Mouse (Mus musculus) lung, adult 2 months (tissue): ENCODE measurements around the gene Cpped1.

Experiments used
- CTCF ChIP-seq: fragments of 200-500 bp; IDR thresholded peaks from 2 replicates; pipeline ENCODE4 v1.5.1; 2011; ENCODE audit warnings: mild to moderate bottlenecking, low read length, control low read depth; ENCODE audit not compliant: insufficient read depth
- POLR2A ChIP-seq: fragments of 200-500 bp; IDR thresholded peaks from 2 replicates; pipeline ENCODE4 v1.6.1; 2011; ENCODE audit warnings: low read depth, mild to moderate bottlenecking, control low read depth, low read length, borderline replicate concordance; ENCODE audit errors: extremely low read depth

GRCm38 (mm10) chr16:11873292-11873691 is 36.0 kb downstream of the Cpped1 start:
- no peak for TF ChIP-seq CTCF
- no peak for TF ChIP-seq POLR2A
